Mouse (Mus musculus) myocyte (in vitro differentiated cells): ENCODE results near the gene Mtfp1. TPM values are rescaled to one million over a fixed set of nuclear protein-coding genes. Genes with fewer than 3 reads are reported as not detected.
A peak's percentile ranks its signal among the peaks of the same experiment; 100 is the strongest.

Experiments
- H3K27me3 ChIP-seq: one replicate; pipeline ENCODE4 v1.6.1; 2011; ENCODE audit not compliant: control insufficient read depth, insufficient read depth, insufficient read length
- H3K36me3 ChIP-seq: one replicate; pipeline ENCODE4 v1.6.1; 2011; ENCODE audit not compliant: control insufficient read depth, insufficient read depth
- H3K4me2 ChIP-seq: one replicate; pipeline ENCODE4 v1.6.1; 2011; ENCODE audit warnings: low read depth, control low read depth
- H3K4me3 ChIP-seq: one replicate; pipeline ENCODE4 v1.5.1; 2011; ENCODE audit warnings: mild to moderate bottlenecking, control low read depth, moderate library complexity
- H3K79me2 ChIP-seq: one replicate; pipeline ENCODE4 v1.6.1; 2011; ENCODE audit not compliant: control insufficient read depth, insufficient read depth
- H3ac ChIP-seq: one replicate; pipeline ENCODE4 v1.6.1; 2011; ENCODE audit not compliant: control insufficient read depth, insufficient read length
- CEBPB ChIP-seq: IDR thresholded peaks from 2 replicates; pipeline ENCODE4 v1.6.1; 2011; ENCODE audit warnings: mild to moderate bottlenecking, moderate library complexity; ENCODE audit not compliant: poor library complexity, insufficient read depth, severe bottlenecking
- E2F4 ChIP-seq: IDR thresholded peaks from one replicate; pipeline ENCODE4 v1.6.1; 2011; ENCODE audit warnings: mild to moderate bottlenecking, control low read depth, moderate library complexity; ENCODE audit not compliant: insufficient read depth
- MAX ChIP-seq: IDR thresholded peaks from one replicate; pipeline ENCODE4 v1.6.1; 2011; ENCODE audit warnings: low read depth, mild to moderate bottlenecking, control low read depth
- MYOD1 ChIP-seq, 3 experiments: IDR thresholded peaks; one replicate each; pipeline ENCODE4 v1.6.1; 2011; ENCODE audit warnings: control low read depth in 2 of 3, low read depth in 2 of 3, mild to moderate bottlenecking in 2 of 3, moderate library complexity in 1 of 3; ENCODE audit not compliant: insufficient read length in 2 of 3, control insufficient read depth in 1 of 3
- MYOG ChIP-seq, 3 experiments: IDR thresholded peaks; one replicate each; pipeline ENCODE4 v1.6.1; 2011; ENCODE audit warnings: control low read depth in 2 of 3, low read depth in 2 of 3, mild to moderate bottlenecking in 2 of 3; ENCODE audit not compliant: insufficient read length in 2 of 3, control insufficient read depth in 1 of 3, insufficient read depth in 1 of 3
- POLR2A ChIP-seq: IDR thresholded peaks from one replicate; pipeline ENCODE4 v1.6.1; 2011; ENCODE audit warnings: low read depth, mild to moderate bottlenecking, control low read depth, moderate library complexity; ENCODE audit not compliant: insufficient read length
- POLR2AphosphoS2 ChIP-seq: IDR thresholded peaks from one replicate; pipeline ENCODE4 v1.6.1; 2011; ENCODE audit warnings: low read depth, control low read depth; ENCODE audit not compliant: insufficient read length
- REST ChIP-seq: IDR thresholded peaks from one replicate; pipeline ENCODE4 v1.6.1; 2011; ENCODE audit warnings: mild to moderate bottlenecking, control low read depth, moderate library complexity; ENCODE audit not compliant: insufficient read depth, insufficient read length
- SRF ChIP-seq: IDR thresholded peaks from one replicate; pipeline ENCODE4 v1.6.1; 2011; ENCODE audit warnings: low read depth; ENCODE audit not compliant: control insufficient read depth, insufficient read length
- TCF12 ChIP-seq: IDR thresholded peaks from one replicate; pipeline ENCODE4 v1.6.1; 2011; ENCODE audit warnings: mild to moderate bottlenecking, control low read depth; ENCODE audit not compliant: poor library complexity, insufficient read depth, severe bottlenecking
- TCF3 ChIP-seq: IDR thresholded peaks from one replicate; pipeline ENCODE4 v1.6.1; 2011; ENCODE audit warnings: low read depth, control low read depth; ENCODE audit not compliant: insufficient read length
- USF1 ChIP-seq: IDR thresholded peaks from one replicate; pipeline ENCODE4 v1.6.1; 2011; ENCODE audit warnings: low read depth, mild to moderate bottlenecking, control low read depth, moderate library complexity
- polyA plus RNA-seq: library from polyadenylated mRNA; unstranded; fragments of >200 nt; fragmentation: generic; extraction: Trizol; gene quantifications from one replicate; pipeline ENCODE4 v1.2.1, GENCODE M21; 2012; ENCODE audit warnings: missing spikeins

Mtfp1 gene
- polyA plus RNA-seq, 1 experiment, result 21.1 TPM

DNA sequence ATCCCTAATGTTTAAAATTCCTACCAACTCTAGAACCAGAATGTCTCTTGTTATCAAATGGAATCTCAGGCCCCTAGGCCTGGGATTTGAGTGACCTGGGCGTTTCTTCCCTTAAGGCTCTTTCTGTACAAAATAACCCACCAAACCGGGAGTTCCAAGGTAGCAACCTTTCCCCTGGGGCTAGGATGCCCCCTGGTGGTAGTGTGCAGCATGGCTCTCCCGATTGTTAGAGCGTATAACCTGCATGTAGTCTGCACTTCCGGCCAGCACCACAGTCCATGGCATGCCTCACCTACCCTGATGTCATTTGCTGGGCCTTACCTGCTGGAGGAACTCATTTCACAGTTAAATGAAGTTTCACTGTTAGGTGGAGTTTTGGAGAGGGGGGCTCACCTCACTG lies 28.7 kb upstream of the Mtfp1 start:
- H3K4me3 ChIP-seq, result no peak overlapping the region
- no peak overlapping the region for H3K4me2 ChIP-seq
- H3K79me2 ChIP-seq, result no peaks in the 10 kb centered on the region
- no peaks in the 10 kb centered on the region for H3K36me3 ChIP-seq
- no peaks in the 10 kb centered on the region for H3K27me3 ChIP-seq
- no peak overlapping the region for H3ac ChIP-seq
- TF ChIP-seq POLR2A (no peak), USF1 (no peak), TCF12 (no peak), E2F4 (no peak), MYOD1 (IDR thresholded peaks at IDR 0.05; ENCODE audit: control insufficient read depth in 1 of 3, insufficient read length in 2 of 3, low read depth in 2 of 3) (no peak), POLR2AphosphoS2 (no peak), MYOG (IDR thresholded peaks at IDR 0.05; ENCODE audit: control insufficient read depth in 1 of 3, insufficient read depth in 1 of 3, insufficient read length in 2 of 3, low read depth in 2 of 3) (no peak), CEBPB (no peak), MAX (no peak), SRF (no peak), REST (no peak), TCF3 (no peak)

DNA sequence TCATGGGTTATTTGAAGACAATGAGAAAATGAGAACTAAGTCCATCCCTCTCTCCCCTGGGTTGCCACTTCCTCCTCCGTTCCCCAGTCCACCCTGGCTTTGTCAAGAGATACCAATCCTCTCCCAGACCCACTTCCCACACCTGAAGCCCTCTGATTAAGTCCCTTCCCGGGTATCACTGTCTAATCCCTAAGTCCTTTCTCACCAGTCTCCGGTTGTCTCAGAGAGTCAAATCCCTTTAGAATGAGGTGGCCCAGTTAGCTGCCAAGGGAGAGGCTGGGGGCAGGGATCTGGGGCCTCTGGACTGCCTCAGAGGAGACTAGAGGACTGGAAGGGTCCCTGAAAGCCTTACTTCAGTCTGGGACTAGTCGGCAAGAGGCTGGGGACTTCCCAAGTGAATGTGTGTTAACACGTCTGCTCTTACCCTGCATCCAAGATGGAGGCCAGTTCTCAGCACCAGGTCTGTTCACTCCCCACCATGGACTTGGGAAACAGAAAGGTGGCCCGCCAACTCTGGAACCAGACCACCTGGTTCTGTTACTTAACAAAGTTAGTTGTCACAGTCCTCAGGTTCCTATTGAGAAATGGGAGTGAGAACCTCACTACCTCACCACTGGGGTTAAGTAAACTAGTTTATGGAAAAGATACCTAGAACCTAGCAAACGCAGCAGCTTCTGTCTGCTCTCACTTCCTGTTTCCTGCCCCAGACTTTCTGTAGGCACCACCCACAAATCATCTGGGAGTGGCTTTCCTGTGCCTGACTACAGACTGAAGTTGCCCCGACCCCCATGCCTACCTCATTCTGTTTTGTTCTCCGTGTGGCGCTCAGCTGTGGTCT lies 27.7 kb upstream of the Mtfp1 start, which contains the start of gene Sec14l2:
Sec14l2 (minus strand) TSS at position 674 of the 838 bp plus-strand sequence.
- no peaks in the 10 kb centered on the region for H3K36me3 ChIP-seq
- no peak within 1 kb of the TSS for H3K4me2 ChIP-seq
- H3ac ChIP-seq, result no peak within 1 kb of the TSS
- TF ChIP-seq TCF3 (no peak), REST (no peak), POLR2AphosphoS2 (no peak), USF1 (no peak), TCF12 (no peak), MYOD1 (IDR thresholded peaks at IDR 0.05; ENCODE audit: control insufficient read depth in 1 of 3, insufficient read length in 2 of 3, low read depth in 2 of 3) (no peak), MYOG (IDR thresholded peaks at IDR 0.05; ENCODE audit: control insufficient read depth in 1 of 3, insufficient read depth in 1 of 3, insufficient read length in 2 of 3, low read depth in 2 of 3) (no peak), POLR2A (no peak), SRF (no peak), E2F4 (no peak), MAX (no peak), CEBPB (no peak)
- H3K4me3 ChIP-seq, result no peak within 1 kb of the TSS
- H3K79me2 ChIP-seq, result no peaks in the 10 kb centered on the region
- no peaks in the 10 kb centered on the region for H3K27me3 ChIP-seq

DNA sequence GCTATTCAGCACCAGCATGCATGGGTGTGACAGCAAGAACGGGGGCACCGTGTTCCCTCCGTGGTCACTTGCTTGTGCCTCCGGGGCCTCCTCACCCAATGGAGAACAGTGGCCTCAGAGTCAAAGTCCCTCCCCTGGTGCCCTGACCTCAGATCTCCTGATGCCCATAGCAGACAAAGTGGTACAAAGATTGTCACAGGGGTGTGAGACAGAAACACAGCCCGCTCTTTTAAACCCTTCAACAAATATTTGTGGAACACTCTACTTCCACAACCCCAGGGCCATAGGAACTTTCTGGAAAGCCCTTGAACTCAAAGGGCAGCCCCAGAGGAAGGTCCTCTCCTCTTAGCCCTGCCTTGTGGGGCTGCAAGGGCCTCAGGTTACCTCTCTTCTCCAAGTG lies 27.0 kb upstream of the Mtfp1 start:
- Histone ChIP-seq H3K27me3 (no peaks in the 10 kb centered on the region), H3K4me3 (no peak overlapping the region), H3K36me3 (no peaks in the 10 kb centered on the region), H3K79me2 (no peaks in the 10 kb centered on the region), H3K4me2 (no peak overlapping the region), H3ac (no peak overlapping the region)
- TF ChIP-seq MAX (no peak), REST (no peak), TCF3 (no peak), POLR2AphosphoS2 (no peak), USF1 (no peak), POLR2A (no peak)

DNA sequence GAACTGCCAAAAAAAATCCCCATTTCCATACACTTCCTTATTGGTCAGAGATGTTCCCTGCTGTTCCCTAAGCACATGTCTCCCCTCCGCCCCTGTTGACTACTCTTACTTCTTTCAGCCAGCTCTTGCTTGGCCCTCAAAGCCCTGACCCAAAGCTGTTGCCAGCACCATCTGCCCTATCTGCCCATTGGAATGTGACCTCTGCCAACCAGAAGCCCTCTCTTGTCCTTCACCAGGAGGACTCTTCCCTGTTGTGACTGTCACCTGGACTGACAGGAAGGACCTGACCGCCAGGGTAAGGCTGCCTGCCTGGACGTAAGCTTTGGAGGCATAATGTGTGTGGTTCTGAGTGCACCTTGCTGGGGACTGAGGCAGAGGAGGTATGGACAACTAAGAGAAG lies 26.4 kb upstream of the Mtfp1 start:
- Histone ChIP-seq H3K79me2 (no peaks in the 10 kb centered on the region), H3K36me3 (no peaks in the 10 kb centered on the region), H3ac (no peak overlapping the region), H3K4me2 (no peak overlapping the region), H3K27me3 (no peaks in the 10 kb centered on the region), H3K4me3 (no peak overlapping the region)
- no peak for TF ChIP-seq MAX
- no peak for TF ChIP-seq CEBPB
- TF ChIP-seq SRF, result no peak
- TF ChIP-seq POLR2AphosphoS2, result no peak
- no peak for TF ChIP-seq TCF3
- no peak for TF ChIP-seq REST
- TF ChIP-seq MYOG (IDR thresholded peaks at IDR 0.05; ENCODE audit: control insufficient read depth in 1 of 3, insufficient read depth in 1 of 3, insufficient read length in 2 of 3, low read depth in 2 of 3), result no peak
- TF ChIP-seq TCF12, result no peak
- no peak for TF ChIP-seq MYOD1 (IDR thresholded peaks at IDR 0.05; ENCODE audit: control insufficient read depth in 1 of 3, insufficient read length in 2 of 3, low read depth in 2 of 3)
- TF ChIP-seq USF1, result no peak
- no peak for TF ChIP-seq POLR2A
- no peak for TF ChIP-seq E2F4

DNA sequence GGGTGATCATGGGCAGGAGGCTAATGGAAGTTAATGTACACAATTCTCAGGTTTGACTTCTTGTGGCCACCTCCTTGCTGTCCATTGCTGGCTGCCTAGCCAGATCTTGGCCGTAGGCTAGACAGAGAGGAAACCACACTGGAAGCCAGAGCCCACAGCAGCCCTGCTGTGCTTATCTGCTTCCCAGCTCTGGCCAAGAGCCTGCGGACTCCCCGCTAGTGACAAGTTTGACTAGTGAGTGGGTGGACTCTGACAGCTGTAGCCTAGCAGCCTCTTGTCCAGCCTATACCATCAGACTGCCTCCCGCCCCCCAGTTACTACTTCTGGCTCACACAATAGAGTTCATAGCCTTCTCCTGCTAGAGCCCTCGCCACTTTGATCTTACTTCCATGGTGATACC lies 24.4 kb upstream of the Mtfp1 start:
- H3K36me3 ChIP-seq, result no peaks in the 10 kb centered on the region
- H3ac ChIP-seq, result no peak overlapping the region
- H3K27me3 ChIP-seq, result no peaks in the 10 kb centered on the region
- H3K4me2 ChIP-seq, result peak overlapping the region; percentile 4
- H3K4me3 ChIP-seq, result no peak overlapping the region
- no peaks in the 10 kb centered on the region for H3K79me2 ChIP-seq
- TF ChIP-seq TCF3, result no peak
- TF ChIP-seq MYOG (IDR thresholded peaks at IDR 0.05; ENCODE audit: control insufficient read depth in 1 of 3, insufficient read depth in 1 of 3, insufficient read length in 2 of 3, low read depth in 2 of 3), result peak in 1 of 3 experiments; percentile 39
- TF ChIP-seq CEBPB, result no peak
- no peak for TF ChIP-seq USF1
- TF ChIP-seq MYOD1 (IDR thresholded peaks at IDR 0.05; ENCODE audit: control insufficient read depth in 1 of 3, insufficient read length in 2 of 3, low read depth in 2 of 3), result peak in 2 of 3 experiments; percentile 71 to 84
- TF ChIP-seq SRF, result no peak
